Mouse (Mus musculus): ENCODE data around the gene Hist1h4j.
"Not testable (repeated sequence)": the region's sequence is repeated elsewhere in the genome, so short reads cannot be mapped to it uniquely, and the experiment has no call there.

The Hist1h4j gene

DNA sequence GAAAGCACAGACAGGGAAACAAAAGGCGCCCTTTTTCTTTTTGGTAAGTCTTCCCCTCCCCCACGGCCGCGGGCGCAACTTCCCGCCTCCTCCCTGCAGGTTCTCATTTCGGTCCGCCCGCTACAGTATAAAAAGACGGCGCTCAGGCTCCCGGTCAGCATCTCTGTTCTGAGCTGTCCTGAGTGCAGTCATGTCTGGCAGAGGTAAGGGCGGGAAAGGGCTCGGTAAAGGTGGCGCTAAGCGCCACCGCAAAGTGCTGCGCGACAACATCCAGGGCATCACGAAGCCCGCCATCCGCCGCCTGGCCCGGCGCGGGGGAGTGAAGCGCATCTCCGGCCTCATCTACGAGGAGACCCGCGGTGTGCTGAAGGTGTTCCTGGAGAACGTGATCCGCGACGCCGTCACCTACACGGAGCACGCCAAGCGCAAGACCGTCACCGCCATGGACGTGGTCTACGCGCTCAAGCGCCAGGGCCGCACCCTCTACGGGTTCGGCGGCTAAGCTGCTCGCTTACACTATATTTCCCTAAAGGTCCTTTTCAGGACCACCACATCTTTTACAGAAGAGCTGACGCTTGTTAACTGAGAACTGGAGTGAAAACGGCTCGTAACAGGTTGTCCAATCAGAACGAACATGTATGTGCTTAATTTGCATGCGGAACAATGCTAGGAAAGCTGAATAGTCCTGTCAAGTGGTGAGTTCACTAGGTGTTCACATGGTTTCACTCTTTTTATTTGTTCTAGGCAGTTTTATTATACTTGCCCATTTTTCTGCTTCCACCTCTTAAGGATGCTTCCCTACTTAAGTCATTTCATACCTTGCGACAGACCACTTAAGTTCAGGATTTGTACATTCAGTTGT, at the start of gene Hist1h4j:
Hist1h4j (plus strand) TSS at position 159 of the 862 bp plus-strand sequence.
- DNase-seq (ENCODE audit: low spot score in 2 of 2), result peak; percentile 58 to 69

DNA sequence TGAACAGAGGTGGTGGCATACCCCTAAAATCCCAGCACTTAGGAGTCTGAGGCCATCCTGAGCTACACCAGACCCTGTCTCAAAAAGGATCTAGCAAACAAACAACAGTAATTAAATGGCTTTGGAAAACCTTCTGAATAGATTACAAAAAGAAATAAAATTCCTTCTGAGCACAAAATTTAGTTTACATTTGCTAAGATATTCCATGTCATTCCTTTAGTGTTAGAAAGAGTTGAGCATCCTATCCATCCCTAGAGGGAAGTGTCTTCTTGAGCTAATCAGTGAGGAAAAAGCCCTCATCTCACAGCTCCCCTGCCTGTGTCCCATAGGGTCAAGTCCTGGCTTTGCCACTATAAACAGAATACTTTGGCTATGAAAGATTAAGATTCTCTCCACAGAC, 37.1 kb upstream of the Hist1h4j start, which contains the start of gene Olfr1359:
Olfr1359 (plus strand) TSS at position 301 of the 400 bp plus-strand sequence.
- DNase-seq (ENCODE audit: low spot score in 2 of 2), result no peak

DNA sequence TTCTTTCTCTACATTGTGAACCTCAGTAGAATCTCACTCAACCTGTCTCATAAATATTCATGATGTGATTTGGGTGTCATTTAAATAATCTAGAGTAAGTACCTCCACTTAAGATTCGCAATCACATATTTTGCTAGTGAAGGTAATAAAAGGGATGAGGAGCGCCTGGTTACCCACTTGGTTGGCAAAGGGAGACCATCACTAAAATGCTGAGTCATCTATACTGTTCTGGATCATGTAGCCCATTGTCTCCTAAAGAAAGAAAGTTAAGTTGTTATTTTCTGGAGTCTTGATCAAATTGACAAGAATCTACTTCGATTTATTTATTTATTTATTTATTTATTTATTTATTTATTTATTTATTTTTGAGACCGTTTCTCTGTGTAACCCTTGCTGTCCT, 28.2 kb upstream of the Hist1h4j start:
- DNase-seq (ENCODE audit: low spot score in 2 of 2), result no peak

DNA sequence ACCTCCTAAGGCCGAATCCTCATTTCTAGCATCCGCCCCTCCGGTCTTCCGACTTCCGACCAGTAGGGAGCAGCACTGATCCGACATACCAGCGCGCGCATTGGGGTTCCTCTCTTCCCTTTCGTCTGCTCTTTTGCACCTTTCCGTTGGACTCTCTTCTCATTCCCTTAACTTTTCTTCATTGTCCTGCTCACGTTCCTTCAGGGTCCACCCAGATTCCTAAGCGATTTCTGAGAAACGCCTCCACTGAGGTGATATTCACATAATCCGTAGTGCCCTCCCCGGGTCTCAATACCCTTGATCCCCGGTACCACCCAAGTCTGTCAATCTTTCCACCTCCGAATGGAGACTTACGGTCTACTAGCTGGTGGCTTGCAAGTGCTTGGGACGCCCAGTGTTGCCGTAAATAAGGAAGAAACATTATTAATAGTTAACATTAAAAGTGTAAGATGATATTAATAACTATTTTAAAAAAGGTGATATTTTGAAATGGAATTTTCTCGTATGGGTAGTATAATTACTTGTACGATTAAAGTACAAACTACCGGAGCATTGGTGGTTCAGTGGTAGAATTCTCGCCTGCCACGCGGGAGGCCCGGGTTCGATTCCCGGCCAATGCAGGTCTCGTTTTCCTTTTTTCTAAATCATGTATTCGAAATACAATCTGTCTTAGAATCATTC, 24.7 kb upstream of the Hist1h4j start:
- peak; percentile 83 to 86 for DNase-seq (ENCODE audit: low spot score in 2 of 2)

DNA sequence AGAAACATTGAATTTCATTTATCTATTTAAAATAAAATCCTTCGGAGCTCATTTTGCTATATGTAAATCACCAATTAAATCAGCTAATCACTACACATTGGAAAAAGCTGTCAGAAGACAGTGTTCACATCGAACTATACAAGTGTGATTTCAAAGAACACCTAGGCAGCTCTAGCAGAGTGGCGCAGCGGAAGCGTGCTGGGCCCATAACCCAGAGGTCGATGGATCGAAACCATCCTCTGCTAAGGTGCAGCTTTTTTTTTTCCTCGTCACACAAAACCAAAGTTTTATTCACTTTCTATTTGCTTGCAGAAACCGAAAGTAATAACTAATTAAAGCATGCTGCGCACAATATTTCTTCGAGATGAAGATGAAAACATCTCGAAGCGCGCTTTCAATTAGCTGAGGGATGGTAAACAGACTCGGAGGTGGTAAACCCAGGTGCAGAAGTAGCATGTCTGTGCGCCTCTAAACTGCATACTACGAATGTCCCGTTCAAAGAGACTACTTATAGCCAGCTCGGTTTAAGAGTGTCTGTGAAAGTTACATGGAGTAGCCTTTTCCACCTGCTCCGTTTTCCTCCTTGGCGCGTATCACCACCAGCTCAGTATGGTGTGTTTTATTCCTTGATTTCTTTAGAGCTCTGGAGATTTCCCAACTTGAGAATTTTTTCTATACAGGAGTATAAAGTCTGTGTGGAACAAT, 23.9 kb upstream of the Hist1h4j start:
- DNase-seq (ENCODE audit: low spot score in 2 of 2), result peak; percentile 76 to 88

DNA sequence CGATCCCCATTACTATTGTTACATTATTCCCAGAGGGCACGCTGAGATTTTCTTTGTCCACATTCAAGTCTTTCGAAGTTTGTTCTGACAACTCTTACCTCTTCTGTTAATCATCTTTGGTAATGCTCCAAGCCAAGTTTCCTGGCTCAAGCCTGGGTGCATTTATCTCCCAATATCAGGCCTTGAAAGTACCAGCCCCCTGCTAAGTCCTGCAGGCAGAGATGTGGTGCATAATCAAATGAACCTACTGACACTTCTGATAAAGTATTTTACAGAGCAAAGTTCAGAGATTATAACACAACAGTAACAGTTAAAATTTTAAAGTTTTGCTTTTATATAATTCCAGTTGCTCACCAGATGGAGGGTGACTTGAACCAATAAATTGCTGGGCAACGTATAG, 23.2 kb upstream of the Hist1h4j start:
- no peak for DNase-seq (ENCODE audit: low spot score in 2 of 2)

DNA sequence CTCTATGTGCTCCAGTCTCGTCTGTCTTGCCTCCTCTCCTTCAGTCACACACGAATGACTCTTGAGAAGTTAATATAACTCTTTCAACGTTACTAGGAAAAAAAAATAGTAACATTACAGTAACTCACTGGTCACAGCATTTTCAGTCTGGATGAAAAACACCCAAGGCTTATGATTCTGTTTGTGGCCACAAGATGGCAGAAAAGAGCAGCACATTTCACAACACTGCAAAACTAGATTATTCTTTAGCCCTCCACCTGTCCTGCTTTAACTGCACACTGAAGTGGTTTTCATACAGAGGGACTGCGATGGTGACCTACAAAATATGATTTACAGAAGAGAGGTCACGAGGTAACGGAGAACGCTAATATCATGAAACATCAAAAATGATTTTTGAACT, 20.1 kb upstream of the Hist1h4j start:
- DNase-seq (ENCODE audit: low spot score in 2 of 2), result peak; percentile 45

DNA sequence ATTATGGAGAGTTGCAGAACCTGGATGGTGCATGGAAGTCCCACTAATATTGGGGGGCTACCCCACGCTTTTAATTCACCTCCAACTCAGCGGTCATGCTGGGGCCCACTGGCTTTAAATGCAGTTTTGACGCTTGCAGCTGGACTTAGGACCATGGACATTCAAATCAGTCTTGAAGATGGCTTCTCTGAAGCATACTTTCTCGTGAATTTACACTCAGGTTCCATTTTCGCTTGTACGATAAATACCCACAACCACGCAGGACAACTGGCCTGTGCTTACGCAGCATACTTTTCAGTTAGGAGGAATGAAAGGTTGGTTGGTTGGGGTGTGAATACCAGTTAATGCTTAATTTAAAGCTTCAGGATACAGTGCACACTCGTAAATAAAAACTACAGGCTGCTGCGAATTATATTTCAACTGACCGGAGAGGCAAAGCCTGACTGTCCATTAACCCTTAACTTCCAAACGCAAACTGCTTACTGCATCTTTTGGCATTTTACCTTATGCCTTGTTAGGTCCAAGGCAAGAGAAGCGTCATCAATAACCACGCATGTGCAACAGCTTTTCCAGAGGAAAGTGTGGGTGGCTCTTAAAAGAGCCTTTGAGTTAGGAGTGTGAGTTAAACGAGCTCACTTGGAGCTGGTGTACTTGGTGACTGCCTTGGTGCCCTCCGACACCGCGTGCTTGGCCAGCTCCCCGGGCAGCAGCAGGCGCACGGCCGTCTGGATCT, 19.6 kb upstream of the Hist1h4j start:
- DNase-seq (ENCODE audit: low spot score in 2 of 2), result no peak

DNA sequence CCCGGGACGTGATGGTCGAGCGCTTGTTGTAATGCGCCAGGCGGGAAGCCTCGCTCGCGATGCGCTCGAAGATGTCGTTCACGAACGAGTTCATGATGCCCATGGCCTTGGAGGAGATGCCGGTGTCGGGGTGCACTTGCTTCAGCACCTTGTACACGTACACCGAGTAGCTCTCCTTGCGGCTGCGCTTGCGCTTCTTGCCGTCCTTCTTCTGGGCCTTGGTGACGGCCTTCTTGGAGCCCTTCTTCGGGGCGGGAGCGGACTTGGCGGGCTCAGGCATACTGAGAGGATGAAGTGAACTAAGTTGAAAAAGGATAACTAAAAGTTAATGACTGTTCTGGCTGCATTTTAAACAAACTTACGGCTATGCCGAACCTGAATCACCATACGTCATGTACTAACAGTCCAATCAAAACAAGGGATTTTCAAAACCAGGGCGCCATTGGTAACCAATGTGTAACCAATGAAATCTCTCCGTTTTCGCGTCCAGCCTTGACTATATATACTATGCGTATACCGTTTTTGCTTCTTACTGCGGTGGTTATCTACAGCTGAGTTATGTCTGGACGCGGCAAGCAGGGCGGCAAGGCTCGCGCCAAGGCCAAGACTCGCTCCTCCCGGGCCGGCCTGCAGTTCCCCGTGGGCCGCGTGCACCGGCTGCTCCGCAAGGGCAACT, 18.9 kb upstream of the Hist1h4j start, which contains the start of the genes Hist1h2bl and Hist1h2ai:
Hist1h2bl (minus strand) TSS at position 280 of the 676 bp plus-strand sequence.
Hist1h2ai (plus strand) TSS at position 559 of the 676 bp plus-strand sequence.
- DNase-seq (ENCODE audit: low spot score in 2 of 2), result peak; percentile 57 to 79

DNA sequence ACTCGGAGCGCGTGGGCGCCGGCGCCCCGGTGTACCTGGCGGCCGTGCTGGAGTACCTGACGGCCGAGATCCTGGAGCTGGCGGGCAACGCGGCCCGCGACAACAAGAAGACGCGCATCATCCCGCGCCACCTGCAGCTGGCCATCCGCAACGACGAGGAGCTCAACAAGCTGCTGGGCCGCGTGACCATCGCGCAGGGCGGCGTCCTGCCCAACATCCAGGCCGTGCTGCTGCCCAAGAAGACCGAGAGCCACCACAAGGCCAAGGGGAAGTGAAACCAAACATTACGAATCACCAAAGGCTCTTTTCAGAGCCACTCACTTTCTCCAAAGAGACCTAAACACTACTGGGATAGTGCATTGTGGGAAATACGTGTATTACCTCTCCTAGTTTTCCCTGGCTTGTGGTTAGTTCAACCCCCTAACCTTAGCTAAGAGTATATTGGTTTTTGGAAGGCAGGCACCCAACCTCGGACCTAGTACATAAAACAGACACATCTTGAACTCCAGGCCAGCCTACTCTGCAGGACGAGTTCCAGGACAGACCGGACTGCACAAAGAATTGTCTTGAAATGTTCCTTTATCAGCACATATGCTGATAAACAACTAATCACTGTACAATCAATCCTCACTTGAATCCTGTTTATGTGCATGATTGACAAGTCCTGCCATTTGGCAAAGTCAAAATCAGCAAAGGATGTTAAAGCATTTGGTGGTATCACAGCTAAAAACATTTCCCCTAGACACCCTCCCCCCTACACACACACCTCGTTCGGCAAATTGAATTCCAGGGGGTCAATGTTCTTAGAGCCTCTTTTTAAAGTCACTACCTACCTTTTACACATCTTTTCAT, 18.1 kb upstream of the Hist1h4j start:
- peak in 1 of 2 experiments; percentile 8 for DNase-seq (ENCODE audit: low spot score in 2 of 2)

DNA sequence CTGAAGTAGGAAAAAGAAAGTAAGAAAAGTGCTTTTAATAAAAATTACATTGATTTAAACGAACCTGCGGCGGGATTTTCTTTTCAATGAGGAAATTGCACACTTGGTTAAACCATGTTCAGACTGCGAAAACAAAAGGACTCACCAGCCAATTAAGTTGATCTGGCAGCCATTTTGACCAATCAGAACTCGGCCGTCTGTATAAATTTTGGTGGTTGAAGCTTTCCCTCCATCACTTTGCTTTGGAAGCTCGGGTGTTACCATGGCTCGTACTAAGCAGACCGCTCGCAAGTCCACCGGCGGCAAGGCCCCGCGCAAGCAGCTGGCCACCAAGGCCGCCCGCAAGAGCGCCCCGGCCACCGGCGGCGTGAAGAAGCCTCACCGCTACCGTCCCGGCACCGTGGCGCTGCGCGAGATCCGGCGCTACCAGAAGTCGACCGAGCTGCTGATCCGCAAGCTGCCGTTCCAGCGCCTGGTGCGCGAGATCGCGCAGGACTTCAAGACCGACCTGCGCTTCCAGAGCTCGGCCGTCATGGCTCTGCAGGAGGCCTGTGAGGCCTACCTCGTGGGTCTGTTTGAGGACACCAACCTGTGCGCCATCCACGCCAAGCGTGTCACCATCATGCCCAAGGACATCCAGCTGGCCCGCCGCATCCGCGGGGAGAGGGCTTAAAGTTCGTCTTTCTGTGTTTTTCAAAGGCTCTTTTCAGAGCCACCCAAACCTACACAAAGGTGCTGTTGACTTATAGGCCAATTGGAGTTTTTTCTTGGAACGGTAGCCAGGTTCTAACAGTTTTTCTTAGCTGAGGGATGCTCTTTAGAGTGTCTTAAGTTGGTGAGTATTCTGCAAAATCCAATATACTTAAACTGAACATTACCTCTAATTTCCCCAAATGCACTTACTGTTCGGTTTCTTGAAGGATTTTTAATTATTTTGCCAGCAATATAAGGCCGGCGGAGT, 17.2 kb upstream of the Hist1h4j start, which contains the start of gene Hist1h3h:
Hist1h3h (plus strand) TSS at position 263 of the 961 bp plus-strand sequence.
- DNase-seq (ENCODE audit: low spot score in 2 of 2), result peak; percentile 80 to 87

DNA sequence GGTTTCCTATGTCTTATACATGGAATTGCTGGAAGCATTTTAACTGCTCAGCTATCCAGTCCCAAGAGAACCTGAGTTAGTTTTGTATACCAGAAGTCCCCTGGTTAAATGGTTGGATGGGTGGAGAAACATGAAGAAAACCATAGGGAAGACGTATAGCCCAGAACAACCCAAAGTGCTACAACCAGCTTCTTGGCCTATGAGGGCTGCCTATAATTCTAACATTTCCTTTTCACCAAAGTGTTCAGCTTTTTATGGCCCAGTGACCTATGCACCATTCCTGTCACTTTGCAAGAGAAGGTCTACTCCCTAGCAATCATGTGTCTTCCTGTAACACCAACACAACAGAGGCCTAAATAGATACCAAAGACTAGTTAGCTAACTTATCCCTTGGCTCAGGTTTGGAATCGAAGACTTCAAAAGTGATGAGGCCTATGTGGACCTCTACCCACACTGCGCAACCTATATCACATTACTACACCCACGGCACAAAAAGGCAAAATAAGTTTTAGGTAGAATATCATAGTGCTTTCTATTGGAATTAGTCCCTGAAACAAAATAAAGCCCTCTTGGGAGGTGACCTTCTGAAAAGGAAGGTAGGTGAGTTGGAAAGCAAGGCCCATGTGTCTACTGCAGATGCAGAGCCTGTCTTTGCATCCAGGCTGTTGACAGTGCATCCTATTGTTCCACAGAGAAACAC, 16.3 kb upstream of the Hist1h4j start:
- no peak for DNase-seq (ENCODE audit: low spot score in 2 of 2)

DNA sequence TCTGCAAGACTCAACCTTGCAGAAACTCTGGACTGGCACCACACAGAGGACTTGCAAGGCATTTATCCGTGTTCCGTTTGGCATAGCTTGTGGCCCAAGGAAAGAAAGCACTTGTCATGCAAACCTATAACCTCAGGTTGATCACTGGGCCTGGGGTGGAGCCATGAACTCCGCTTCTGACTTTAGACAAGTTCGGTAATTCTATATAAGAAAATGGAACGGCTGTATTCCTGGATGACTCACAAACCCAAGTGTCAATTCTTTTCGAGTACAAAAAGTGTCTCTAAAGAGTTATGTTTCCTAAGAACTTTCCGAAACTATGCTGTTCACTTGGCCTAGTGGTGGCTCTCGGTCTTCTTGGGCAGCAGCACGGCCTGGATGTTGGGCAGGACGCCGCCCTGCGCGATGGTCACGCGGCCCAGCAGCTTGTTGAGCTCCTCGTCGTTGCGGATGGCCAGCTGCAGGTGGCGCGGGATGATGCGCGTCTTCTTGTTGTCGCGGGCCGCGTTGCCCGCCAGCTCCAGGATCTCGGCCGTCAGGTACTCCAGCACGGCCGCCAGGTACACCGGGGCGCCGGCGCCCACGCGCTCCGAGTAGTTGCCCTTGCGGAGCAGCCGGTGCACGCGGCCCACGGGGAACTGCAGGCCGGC, 13.6 kb upstream of the Hist1h4j start:
- not testable (repeated sequence) for DNase-seq (ENCODE audit: low spot score in 2 of 2)

DNA sequence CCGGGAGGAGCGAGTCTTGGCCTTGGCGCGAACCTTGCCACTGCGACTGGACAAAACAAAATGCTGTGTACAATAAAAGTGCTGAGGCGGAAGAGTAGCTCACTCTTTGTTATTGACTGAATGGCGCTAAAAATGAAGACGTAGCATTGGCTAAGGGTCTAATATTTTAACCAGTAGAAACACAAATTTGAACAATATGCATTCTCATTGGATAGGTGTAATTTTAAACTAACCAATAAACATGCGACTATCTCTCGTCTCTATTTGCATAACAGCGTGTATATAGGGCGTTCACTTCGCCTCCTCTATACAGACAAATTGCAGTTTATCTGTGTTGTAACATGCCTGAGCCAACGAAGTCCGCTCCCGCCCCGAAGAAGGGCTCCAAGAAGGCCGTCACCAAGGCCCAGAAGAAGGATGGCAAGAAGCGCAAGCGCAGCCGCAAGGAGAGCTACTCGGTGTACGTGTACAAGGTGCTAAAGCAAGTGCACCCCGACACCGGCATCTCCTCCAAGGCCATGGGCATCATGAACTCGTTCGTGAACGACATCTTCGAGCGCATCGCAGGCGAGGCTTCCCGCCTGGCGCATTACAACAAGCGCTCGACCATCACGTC, 13.0 kb upstream of the Hist1h4j start, which contains the start of gene Hist1h2bm:
Hist1h2bm (plus strand) TSS at position 288 of the 616 bp plus-strand sequence.
- DNase-seq (ENCODE audit: low spot score in 2 of 2), result peak; percentile 37 to 58

DNA sequence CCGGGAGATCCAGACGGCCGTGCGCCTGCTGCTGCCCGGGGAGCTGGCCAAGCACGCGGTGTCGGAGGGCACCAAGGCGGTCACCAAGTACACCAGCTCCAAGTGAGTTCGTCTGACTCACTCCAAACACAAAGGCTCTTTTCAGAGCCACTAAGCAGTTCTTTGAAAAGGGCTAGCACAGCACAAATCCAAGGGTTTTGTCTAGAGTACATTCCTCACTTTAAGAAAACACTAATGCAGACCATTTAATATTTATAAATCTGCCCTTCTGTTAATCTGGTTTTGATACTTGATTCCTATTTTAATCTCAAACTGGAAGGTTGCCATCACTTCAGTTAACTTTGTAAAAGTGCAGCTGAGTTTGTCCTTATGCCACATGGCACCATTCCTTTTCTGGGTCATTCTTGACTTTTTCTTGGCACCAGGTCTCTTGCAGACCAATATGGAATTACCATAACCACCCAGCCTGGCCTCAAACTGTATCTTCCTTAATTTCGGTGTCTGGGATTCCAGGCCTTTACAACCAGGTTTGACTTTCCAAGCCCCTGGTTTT, 12.4 kb upstream of the Hist1h4j start:
- DNase-seq (ENCODE audit: low spot score in 2 of 2), result no peak

Data from frontal cortex, postnatal 25 days (tissue).